In the genomic region with DNA sequence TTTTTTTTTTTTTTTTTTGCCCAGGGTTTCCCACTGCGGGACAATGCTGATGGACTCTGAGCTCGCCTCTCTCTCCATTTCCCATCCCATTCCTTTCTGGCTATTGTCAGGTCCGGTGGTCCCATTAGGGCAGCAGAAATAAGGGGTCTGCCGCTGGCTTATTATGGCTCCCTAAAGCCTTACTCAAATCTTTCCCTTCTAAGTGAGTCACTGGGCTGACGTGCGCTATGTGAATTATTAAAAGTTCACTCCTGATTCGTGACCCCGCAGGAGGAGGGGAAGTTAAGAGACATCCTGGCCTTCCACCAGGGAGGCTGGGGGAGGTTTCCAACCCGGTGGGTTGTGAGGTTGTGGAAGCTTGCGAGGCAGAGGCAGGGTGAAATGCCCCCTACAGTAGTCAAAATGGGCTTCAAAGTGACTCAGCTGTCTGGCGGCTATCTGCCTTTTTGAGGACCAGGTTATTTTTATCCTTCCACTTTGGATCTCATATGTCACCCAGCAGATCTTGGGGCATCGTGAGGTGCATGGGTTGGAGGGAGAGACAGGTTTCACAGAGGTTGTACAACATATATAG, we compare ENCODE assay signal across 8 mouse cellular contexts. TPM values are rescaled to one million over a fixed set of nuclear protein-coding genes. Genes with fewer than 3 reads are reported as not detected.
DNase-seq lines count a peak whose midpoint lies in the region; ATAC-seq and TF ChIP-seq lines count a peak whose summit lies in the region.

No protein-coding gene starts in this region.

- no peaks in the 10 kb centered on the region for H3K36me3 ChIP-seq in kidney, adult 2 months (ENCODE audit: control insufficient read depth, insufficient read depth, low read length)
- no peaks in the 10 kb centered on the region for H3K36me3 ChIP-seq in limb, embryonic 11.5 days (ENCODE audit: control insufficient read depth, insufficient read depth, low read length)

- no peaks in the 10 kb centered on the region for H3K4me1 ChIP-seq in kidney, adult 2 months (ENCODE audit: control insufficient read depth, insufficient read depth, low read length)
- H3K4me1 ChIP-seq in limb, embryonic 11.5 days (ENCODE audit: control insufficient read depth, insufficient read depth, low read length), result no peaks in the 10 kb centered on the region

- ATAC-seq in limb, embryonic 11.5 days (ENCODE audit: insufficient number of reproducible peaks, low FRiP score, low TSS enrichment, low read depth), result no peak

- intact Hi-C loops in left cerebral cortex, postnatal 14 days (cut with DNase I), result loop anchor here (5.0 kb wide), 1 partner anchor 81 kb away; a partner anchor contains a TSS

- H3K27me3 ChIP-seq in kidney, adult 2 months (replicated peaks; ENCODE audit: control insufficient read depth, insufficient read depth, low read length), result no peaks in the 10 kb centered on the region
- H3K27me3 ChIP-seq in limb, embryonic 11.5 days (ENCODE audit: control insufficient read depth, insufficient read depth, low read length), result no peaks in the 10 kb centered on the region

- WGBS in kidney, adult 2 months, result 3% methylated on average over 12 of the region's 12 CpGs
- 7% methylated on average over 12 of the region's 12 CpGs for WGBS in limb, embryonic 11.5 days

- no peak overlapping the region for H3K4me3 ChIP-seq in kidney, adult 2 months (ENCODE audit: insufficient read depth, low read depth, low read length)
- peak overlapping the region; percentile 73 for H3K4me3 ChIP-seq in limb, embryonic 11.5 days (ENCODE audit: low read depth, low read length)

- H3K9ac ChIP-seq in limb, embryonic 11.5 days (ENCODE audit: low read length), result peak overlapping the region; percentile 17; the same call in 1 of the 2 replicates

- H3K27ac ChIP-seq in kidney, adult 2 months (ENCODE audit: insufficient read depth, low read depth, low read length), result no peak overlapping the region
- H3K27ac ChIP-seq in limb, embryonic 11.5 days (replicated peaks; ENCODE audit: low read depth, low read length), result no peak overlapping the region

- H3K9me3 ChIP-seq in limb, embryonic 11.5 days (ENCODE audit: control insufficient read depth, low read length), result no peaks in the 10 kb centered on the region

- no peak for TF ChIP-seq CTCF in kidney, adult 2 months (conservative IDR thresholded peaks at IDR 0.05; ENCODE audit: insufficient read depth, insufficient read length, low read depth, low read length)

- DNase-seq in kidney, postnatal 10 days, result peak; percentile 16
- no peak for DNase-seq in kidney, adult 2 months
- peak; percentile 52 for DNase-seq in embryo, embryonic 11 days
- DNase-seq in heart, adult 8-10 months (ENCODE audit: low spot score), result peak; percentile 58
- DNase-seq in limb, embryonic 11.5 days (ENCODE audit: low spot score), result peak; percentile 35
- peak; percentile 47 for DNase-seq in retina, postnatal 1 day
- no peak for DNase-seq in ovary, adult 18-20 months (ENCODE audit: low spot score)
- no peak for DNase-seq in left cerebral cortex, postnatal 14 days (ENCODE audit: low spot score in 2 of 2)

- no peak for TF ChIP-seq POLR2A in kidney, adult 2 months (IDR thresholded peaks at IDR 0.05; ENCODE audit: low read depth, low read length)

- H3K4me2 ChIP-seq in limb, embryonic 11.5 days (ENCODE audit: low read depth, severe bottlenecking), result peak overlapping the region; percentile 77

RNA-seq across cellular contexts. Expression of a gene that starts 1.1 kb away (rescaled TPM):
- polyA plus RNA-seq in kidney, adult 2 months (2012; rRNA removed), result 0.48 and 1.2 TPM in 2 replicates
- 100 to 1,000 TPM; 207 to 235 (median 219) TPM for total RNA-seq in heart, adult 8-10 months (2022)
- polyA plus RNA-seq in limb, embryonic 11.5 days (2014; fragmentation: Nextera tagmentation; extraction: Ambion mirVana), result 3.8 and 6.3 TPM in 2 replicates
- total RNA-seq in left cerebral cortex, postnatal 14 days (2021), result 10 to 100 TPM; 29.2 to 33.7 TPM

Comparison
In these comparisons a context has a peak if more than half of its experiments do, and no peak if none do; other contexts are left out.
1. DNase-seq: peak in kidney, postnatal 10 days (single experiment), embryo, embryonic 11 days (single experiment), heart, adult 8-10 months (single experiment), limb, embryonic 11.5 days (single experiment) and retina, postnatal 1 day (single experiment); none in kidney, adult 2 months (single experiment), ovary, adult 18-20 months (single experiment) and left cerebral cortex, postnatal 14 days (0 of 2).
2. RNA of a gene that starts 1.1 kb away (total RNA-seq): 207 to 235 TPM in heart, adult 8-10 months; 29.2 to 33.7 TPM in left cerebral cortex, postnatal 14 days; every median in the first group is over 4 times any median in the second.